Mouse (Mus musculus): ENCODE data around the gene Pla2g10. TPM values are rescaled to one million over a fixed set of nuclear protein-coding genes. Genes with fewer than 3 reads are reported as not detected.
"Not testable (repeated sequence)": the region's sequence is repeated elsewhere in the genome, so short reads cannot be mapped to it uniquely, and the experiment has no call there.

Pla2g10 gene
- polyA plus RNA-seq, 1 experiment from 2014 or later, result 0.62 TPM

DNA sequence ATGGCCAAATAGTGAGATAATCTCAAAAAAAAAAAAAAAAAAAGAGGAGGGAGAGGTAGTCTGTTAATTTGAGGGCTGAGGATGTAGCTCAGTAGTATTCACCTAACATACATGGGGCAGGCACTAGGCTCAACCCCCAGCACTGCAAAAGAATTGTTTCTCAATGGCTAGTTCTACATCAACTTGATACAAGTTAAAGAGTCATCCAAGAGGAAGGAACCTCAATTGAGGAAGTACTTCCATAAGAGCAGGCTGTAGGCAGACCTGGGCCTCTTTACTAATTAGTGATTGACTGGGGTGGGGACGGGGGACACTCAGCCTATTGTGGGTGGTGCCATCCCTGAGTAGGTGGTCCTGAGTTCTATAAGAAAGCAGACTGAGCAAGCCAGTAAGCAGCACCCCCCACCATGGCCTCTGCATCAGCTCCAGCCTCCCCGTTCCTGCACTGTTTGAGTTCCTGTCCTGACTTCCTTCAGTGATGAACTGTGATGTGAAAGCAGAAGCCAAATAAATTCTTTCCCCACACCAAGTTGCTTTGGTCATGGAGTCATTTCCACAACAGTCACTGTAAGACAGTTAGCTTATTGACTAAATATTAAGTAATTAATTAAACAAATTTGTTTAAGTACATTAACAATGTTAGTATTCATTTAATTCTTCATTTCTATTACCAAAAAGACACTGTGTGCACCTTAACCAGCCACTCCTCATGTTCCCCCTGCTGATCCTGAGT is 13.8 kb downstream of the Pla2g10 start:
- H3K4me2 ChIP-seq (replicated peaks), result no peak overlapping the region
- H3K4me3 ChIP-seq, result no peak overlapping the region
- no peaks in the 10 kb centered on the region for H3K27me3 ChIP-seq
- WGBS, result 81% methylated on average over 2 of the region's 2 CpGs
- no peak overlapping the region for H3K9ac ChIP-seq
- H3K4me1 ChIP-seq, result no peaks in the 10 kb centered on the region
- no peak overlapping the region for H3K27ac ChIP-seq
- H3K9me3 ChIP-seq (replicated peaks), result no peaks in the 10 kb centered on the region
- no peak for ATAC-seq (ENCODE audit: low FRiP score)
- H3K36me3 ChIP-seq, result no peaks in the 10 kb centered on the region

DNA sequence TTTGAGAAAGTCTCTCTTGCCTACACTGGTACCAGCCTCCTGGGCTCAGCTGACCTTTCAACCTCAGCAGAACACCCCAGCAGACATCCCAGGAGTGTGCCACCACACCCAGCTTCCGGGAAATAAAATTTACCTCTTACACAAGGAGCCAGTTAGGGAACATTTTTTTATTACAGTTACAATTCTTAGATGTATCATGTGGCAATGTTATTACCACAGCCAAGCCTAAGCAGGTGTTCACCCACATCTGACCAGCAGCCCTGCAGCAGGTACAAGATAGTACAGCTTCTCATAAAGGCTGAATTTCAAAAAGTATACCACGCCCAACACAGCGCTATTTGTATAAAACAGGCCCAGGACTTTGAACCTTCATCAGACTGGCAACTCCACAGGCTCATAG is 15.9 kb downstream of the Pla2g10 start:
- WGBS, result 92% methylated on average over 3 of the region's 3 CpGs
- Histone ChIP-seq H3K9me3 (replicated peaks) (no peaks in the 10 kb centered on the region), H3K4me3 (no peak overlapping the region), H3K4me2 (replicated peaks) (no peak overlapping the region), H3K27me3 (no peaks in the 10 kb centered on the region), H3K27ac (no peak overlapping the region), H3K4me1 (no peaks in the 10 kb centered on the region), H3K36me3 (no peaks in the 10 kb centered on the region), H3K9ac (no peak overlapping the region)
- no peak for ATAC-seq (ENCODE audit: low FRiP score)

DNA sequence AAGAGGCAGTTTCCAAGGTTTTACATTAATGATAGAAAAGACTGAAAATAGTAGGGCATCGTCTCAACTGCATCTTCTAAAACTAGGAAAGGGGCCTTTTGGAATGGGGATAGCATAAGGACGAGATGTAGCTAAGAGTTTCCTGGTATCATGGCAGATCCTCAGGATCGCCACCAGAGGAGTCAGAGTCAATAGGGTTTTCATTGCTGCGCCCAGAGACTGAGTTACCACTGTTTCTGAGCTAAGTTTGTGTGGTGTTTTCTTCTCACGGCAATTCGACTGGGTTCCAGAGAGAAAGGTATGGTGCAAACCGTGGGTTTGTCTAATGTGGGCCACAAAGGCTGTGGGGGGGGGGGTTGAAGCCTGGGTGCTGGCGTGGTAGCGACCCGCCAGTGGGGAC is 26.1 kb downstream of the Pla2g10 start:
- peaks cover 46% of the 10 kb centered on the region for H3K36me3 ChIP-seq

DNA sequence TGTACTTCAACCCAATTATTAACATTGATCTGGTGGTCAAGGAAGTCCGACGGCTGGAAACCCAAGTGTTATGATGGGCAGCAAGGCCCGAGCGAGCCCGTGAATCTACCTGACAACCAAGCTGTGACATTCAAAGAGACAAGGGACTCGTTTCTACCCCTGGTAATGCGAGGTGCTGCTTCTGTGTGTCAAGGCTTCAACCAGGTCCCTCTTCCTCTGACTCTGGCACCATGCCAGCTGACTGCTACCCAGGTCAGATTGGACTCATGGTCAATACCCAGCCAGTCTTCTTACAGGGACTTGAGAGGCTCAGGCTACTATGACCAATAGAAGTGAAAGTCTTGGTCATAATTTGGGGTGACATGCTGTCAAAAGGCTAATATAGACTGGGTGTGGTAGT is 28.6 kb downstream of the Pla2g10 start:
- Histone ChIP-seq H3K27me3 (no peaks in the 10 kb centered on the region), H3K4me1 (no peaks in the 10 kb centered on the region), H3K9me3 (replicated peaks) (no peaks in the 10 kb centered on the region), H3K4me3 (no peak overlapping the region), H3K36me3 (peaks cover 67% of the 10 kb centered on the region), H3K9ac (no peak overlapping the region), H3K4me2 (replicated peaks) (no peak overlapping the region), H3K27ac (no peak overlapping the region)
- 96% methylated on average over 7 of the region's 7 CpGs for WGBS
- no peak for ATAC-seq (ENCODE audit: low FRiP score)

More for the DNA sequence above, 26.1 kb downstream of the Pla2g10 start:
- Histone ChIP-seq H3K4me2 (replicated peaks) (no peak overlapping the region), H3K27ac (no peak overlapping the region), H3K4me3 (no peak overlapping the region), H3K4me1 (no peaks in the 10 kb centered on the region), H3K9ac (no peak overlapping the region), H3K27me3 (no peaks in the 10 kb centered on the region), H3K9me3 (replicated peaks) (no peaks in the 10 kb centered on the region)
- 95% methylated on average over 7 of the region's 10 CpGs for WGBS
- ATAC-seq (ENCODE audit: low FRiP score), result no peak

DNA sequence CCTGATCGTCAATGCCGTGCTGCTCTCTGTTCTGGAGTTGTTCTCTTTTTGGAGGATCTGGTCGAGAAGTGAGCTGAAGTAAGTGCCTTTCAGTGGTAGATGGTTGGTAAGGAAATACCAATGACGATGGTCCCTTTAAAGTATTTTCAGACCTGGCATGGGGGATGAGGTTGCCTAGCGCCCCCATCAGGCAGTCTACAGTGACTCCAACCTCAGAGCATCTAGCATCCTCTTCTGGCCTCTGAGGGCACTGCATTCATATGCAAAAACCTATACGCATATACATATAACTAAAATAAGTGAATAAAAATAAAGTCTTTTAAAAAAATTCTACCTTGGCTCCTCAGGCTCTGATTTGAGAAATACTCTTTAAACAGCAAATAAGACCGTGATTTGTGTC is 31.8 kb downstream of the Pla2g10 start:
- WGBS, result 92% methylated on average over 7 of the region's 7 CpGs
- Histone ChIP-seq H3K4me1 (no peaks in the 10 kb centered on the region), H3K4me2 (replicated peaks) (no peak overlapping the region), H3K36me3 (peaks cover 83% of the 10 kb centered on the region), H3K9me3 (replicated peaks) (no peaks in the 10 kb centered on the region), H3K27me3 (no peaks in the 10 kb centered on the region), H3K27ac (no peak overlapping the region), H3K4me3 (no peak overlapping the region), H3K9ac (no peak overlapping the region)
- ATAC-seq (ENCODE audit: low FRiP score), result no peak

DNA sequence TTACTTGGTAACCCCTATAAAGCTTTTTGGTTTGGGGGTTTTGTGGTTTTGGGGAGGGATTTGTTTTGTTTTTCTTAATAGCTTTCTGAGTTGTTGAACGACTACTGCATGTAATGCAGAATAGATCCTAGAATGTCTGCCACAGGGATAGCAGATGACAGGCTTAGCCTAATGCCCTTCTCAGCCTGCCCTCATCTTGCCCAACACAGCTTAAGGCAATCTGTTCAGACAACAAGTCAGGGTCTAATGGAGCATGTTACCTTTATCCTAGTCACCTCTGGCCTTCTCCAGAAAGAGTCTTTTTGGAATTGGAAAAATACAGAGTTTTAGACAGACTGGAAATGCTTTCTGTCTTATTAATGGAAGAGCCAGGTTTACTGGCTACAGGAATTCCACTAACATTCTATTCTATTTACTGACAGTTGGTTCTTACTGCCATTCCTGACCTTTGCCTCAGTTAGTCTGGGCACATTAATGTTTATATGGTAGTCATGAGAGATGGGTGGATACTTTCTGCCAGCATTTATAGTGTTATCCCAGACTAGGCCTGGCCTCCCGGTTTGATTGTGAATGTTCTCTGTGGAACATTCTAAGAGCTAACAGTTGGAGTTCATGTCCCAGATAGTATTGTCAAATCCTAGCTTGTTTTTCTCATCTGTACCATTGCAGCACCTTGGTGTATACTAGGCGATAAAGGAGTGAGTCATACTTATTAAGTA is 52.0 kb downstream of the Pla2g10 start:
- 92% methylated on average over 3 of the region's 3 CpGs for WGBS
- H3K27me3 ChIP-seq, result no peaks in the 10 kb centered on the region
- no peak for ATAC-seq (ENCODE audit: low FRiP score)

DNA sequence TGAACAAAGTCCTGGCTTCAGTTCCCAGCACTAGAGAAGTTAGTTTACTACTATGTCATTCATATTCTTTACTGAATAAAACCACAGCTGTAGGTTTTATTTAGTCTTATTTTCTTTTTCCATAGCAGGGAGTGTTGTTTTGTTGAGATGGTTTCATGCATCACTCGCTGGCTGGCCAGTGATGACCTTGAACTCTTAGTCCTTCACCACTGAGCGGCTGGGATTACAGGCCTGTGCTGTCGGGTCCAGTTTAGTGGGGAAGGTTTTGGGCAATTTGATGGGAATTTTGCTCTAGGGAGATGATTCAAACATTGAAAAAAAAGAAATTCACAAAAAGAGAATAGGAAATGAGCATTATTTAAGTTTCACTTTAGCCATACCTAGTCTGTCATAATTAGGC is 56.3 kb downstream of the Pla2g10 start:
- Histone ChIP-seq H3K4me2 (replicated peaks) (no peak overlapping the region), H3K36me3 (peaks cover 29% of the 10 kb centered on the region), H3K9me3 (replicated peaks) (no peaks in the 10 kb centered on the region), H3K4me1 (peaks cover 10% of the 10 kb centered on the region), H3K4me3 (no peak overlapping the region), H3K27ac (no peak overlapping the region), H3K27me3 (no peaks in the 10 kb centered on the region), H3K9ac (no peak overlapping the region)
- 95% methylated on average over 3 of the region's 3 CpGs for WGBS
- ATAC-seq (ENCODE audit: low FRiP score), result no peak

More for the DNA sequence above, 52.0 kb downstream of the Pla2g10 start:
- Histone ChIP-seq H3K4me3 (no peak overlapping the region), H3K36me3 (peaks cover 29% of the 10 kb centered on the region), H3K9ac (no peak overlapping the region), H3K4me2 (replicated peaks) (no peak overlapping the region), H3K9me3 (replicated peaks) (no peaks in the 10 kb centered on the region), H3K27ac (no peak overlapping the region), H3K4me1 (no peaks in the 10 kb centered on the region)

DNA sequence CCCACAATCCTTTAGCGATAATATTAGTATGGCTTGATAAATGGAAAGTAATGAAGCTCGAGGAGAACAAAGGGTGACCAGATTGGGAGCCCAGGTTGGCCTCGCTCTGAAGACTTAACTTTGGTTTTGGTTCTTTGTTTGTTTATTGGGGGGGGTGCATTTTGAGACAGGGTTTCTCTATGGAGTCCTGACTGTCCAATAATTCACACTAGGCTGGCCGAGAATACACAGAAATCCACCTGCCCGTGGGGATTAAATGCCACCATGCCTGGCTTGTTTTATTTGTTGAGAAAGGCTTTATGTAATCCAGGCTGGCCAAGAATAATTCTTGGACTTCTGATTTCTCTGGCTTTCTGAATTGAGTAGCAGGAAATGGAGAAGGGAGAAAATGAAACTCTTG is 57.7 kb downstream of the Pla2g10 start:
- Histone ChIP-seq H3K4me1 (peaks cover 10% of the 10 kb centered on the region), H3K27ac (no peak overlapping the region), H3K36me3 (peaks cover 24% of the 10 kb centered on the region), H3K9ac (no peak overlapping the region), H3K9me3 (replicated peaks) (no peaks in the 10 kb centered on the region), H3K4me3 (no peak overlapping the region), H3K27me3 (no peaks in the 10 kb centered on the region), H3K4me2 (replicated peaks) (peak overlapping the region; percentile 82)
- no peak for ATAC-seq (ENCODE audit: low FRiP score)
- 82% methylated on average over 5 of the region's 5 CpGs for WGBS

DNA sequence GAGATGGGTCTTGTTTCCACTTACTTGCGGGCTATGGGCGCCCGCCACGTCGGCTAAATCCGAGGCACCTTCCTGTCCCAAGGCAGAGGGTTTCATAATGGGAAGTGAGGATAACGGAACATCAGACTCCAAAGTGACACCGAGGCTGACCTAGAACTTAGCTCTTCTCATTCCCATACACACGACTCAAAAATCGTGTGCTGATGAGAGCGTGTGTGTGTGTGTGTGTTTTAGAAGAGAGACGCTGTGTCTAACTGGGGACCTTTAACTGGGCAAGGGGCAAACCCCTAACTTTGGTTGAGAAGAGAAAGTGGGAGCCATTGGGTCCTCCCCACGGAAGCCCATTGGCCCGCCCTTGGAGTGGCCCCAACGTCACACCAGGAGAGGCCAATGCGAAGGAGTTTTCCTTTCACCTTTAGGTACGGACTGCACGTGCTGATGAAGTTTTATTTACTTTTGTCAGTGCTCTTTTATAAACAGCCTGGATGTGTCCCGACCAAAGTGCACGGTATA is 58.3 kb downstream of the Pla2g10 start:
- Histone ChIP-seq H3K9me3 (replicated peaks) (no peaks in the 10 kb centered on the region), H3K4me2 (replicated peaks) (peak overlapping the region; percentile 82), H3K27me3 (no peaks in the 10 kb centered on the region), H3K27ac (peak overlapping the region; percentile 81; the same call in 1 of the 2 replicates), H3K4me3 (peak overlapping the region; percentile 76), H3K9ac (peak overlapping the region; percentile 95), H3K36me3 (peaks cover 18% of the 10 kb centered on the region), H3K4me1 (peaks cover 11% of the 10 kb centered on the region)
- 3% methylated on average over 20 of the region's 20 CpGs for WGBS
- peak; percentile 26; the same call in 1 of the 2 replicates for ATAC-seq (ENCODE audit: low FRiP score)

DNA sequence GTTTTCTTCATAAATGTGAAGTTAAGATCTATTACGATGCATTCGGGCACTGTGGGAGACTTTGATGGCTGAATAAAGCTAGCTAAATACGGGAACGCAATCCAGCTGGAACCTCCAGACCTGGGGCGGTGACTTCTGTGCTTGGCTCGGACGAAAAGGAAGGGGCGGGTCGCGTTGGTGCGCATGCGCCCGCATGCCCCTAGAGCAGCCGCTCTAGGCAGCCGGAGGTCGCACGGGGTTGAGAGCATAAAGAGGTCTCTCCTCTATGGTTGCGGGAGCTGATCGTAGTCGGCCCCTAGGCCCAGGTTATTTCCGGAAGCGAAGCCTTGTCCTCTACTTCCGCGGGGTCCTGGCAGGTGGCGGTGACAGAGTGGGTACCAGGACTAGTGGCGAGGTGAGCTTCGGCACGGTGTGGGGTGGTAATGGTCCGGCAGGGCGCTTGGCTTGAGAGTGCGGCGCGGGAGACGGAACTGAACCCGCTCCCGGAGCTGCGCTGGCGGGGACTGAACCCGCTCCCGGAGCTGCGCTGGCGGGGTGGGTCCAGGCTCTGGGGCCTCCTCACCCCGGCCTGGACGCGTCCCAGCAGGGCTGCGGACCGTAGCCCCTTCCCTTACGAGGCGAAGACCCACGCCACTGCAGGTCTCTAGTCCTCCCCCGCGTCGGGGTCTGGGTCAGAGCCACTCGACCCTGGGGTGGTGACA is 58.9 kb downstream of the Pla2g10 start, which contains the start of the genes Bfar and 3110001I22Rik:
Gene Bfar (plus strand): TSS at position 174 of the 701 bp plus-strand sequence.
Gene 3110001I22Rik (plus strand): TSS at position 245 of the 701 bp plus-strand sequence.
- under 1% methylated on average over 51 of the region's 54 CpGs for WGBS

DNA sequence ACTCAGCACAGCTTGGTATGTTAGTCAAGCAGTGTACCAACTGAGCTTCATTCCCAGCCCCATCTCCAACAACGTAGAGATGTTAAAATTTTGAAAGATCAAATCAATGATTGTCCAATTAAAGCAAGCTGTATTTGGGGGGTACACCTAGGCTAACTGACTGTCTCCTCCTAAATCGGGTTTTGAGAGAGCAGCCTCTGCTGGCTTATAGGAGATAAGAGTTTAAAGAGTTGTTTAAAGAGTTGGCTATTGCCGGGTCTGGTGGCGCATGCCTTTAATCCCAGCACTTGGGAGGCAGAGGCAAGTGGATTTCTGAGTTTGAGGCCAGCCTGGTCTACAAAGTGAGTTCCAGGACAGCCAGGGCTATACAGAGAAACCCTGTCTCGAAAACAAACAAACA is 59.9 kb downstream of the Pla2g10 start:
- H3K27ac ChIP-seq; H3K27me3 ChIP-seq; H3K9me3 ChIP-seq (replicated peaks); H3K4me3 ChIP-seq; ATAC-seq (ENCODE audit: low FRiP score); H3K36me3 ChIP-seq; H3K9ac ChIP-seq: not testable (repeated sequence)
- WGBS, result 82% methylated on average over 5 of the region's 5 CpGs
- Histone ChIP-seq H3K4me2 (replicated peaks) (peak overlapping the region; percentile 82), H3K4me1 (peaks cover 18% of the 10 kb centered on the region)

More for the DNA sequence above, 58.9 kb downstream of the Pla2g10 start, which contains the start of the genes Bfar and 3110001I22Rik:
- H3K36me3 ChIP-seq, result peaks cover 12% of the 10 kb centered on the region
- ATAC-seq (ENCODE audit: low FRiP score), result peak; percentile 93
- H3K4me2 ChIP-seq (replicated peaks), result peak within 1 kb of the TSS; percentile 82
- H3K27me3 ChIP-seq, result no peaks in the 10 kb centered on the region
- H3K9ac ChIP-seq, result peak within 1 kb of the TSS; percentile 95
- H3K9me3 ChIP-seq (replicated peaks), result no peaks in the 10 kb centered on the region
- peaks cover 17% of the 10 kb centered on the region for H3K4me1 ChIP-seq
- peak within 1 kb of the TSS; percentile 81 for H3K27ac ChIP-seq
- peak within 1 kb of the TSS; percentile 76 for H3K4me3 ChIP-seq

DNA sequence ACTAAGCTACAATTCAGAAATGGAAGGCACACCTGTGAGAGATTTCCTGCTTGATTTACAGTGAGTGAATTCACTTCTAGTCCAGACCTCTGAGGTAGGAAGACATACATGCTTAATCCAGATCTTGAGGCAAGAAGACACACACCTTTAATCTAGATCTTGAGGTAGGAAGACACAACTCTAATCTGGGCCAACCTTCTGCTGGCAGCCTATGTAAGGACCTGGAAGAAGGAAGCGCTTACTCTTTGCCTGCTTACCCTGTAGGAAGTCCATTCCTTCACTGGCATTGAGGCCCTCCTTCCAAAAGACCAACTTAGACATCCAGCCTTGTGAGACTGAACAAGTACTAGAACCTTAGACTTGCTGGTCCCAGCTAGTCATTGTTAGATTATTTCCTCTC is 61.5 kb downstream of the Pla2g10 start:
- Histone ChIP-seq H3K9ac (no peak overlapping the region), H3K27ac (no peak overlapping the region), H3K4me2 (replicated peaks) (no peak overlapping the region), H3K4me3 (no peak overlapping the region), H3K36me3 (peaks cover 7% of the 10 kb centered on the region), H3K27me3 (no peaks in the 10 kb centered on the region), H3K9me3 (replicated peaks) (no peaks in the 10 kb centered on the region), H3K4me1 (peaks cover 18% of the 10 kb centered on the region)
- no peak for ATAC-seq (ENCODE audit: low FRiP score)
- WGBS, result 89% methylated on average over 1 of the region's 1 CpGs

Measured in hindbrain, embryonic 12.5 days (tissue).